Comparison of ENCODE assay signal across 13 mouse cellular contexts in genomic region chr12:85298127-85298834, GRCm38 (mm10). TPM values are rescaled to one million over a fixed set of nuclear protein-coding genes. Genes with fewer than 3 reads are reported as not detected.
DNase-seq lines count a peak whose midpoint lies in the region; ATAC-seq lines count a peak whose summit lies in the region.
"Had no signal": no experiment of that assay in that cellular context is flagged by ENCODE, and none has a peak within 500 bp of the region (broad histone marks: within the 10 kb centered on the region; RNA-seq: fewer than 3 reads in every experiment).

No protein-coding gene starts in this region.

- H3K9me3 ChIP-seq in midbrain, embryonic 11.5 days (ENCODE audit: control insufficient read depth, low read length), result no peaks in the 10 kb centered on the region
- peaks cover 4% of the 10 kb centered on the region; the same call in 1 of the 2 replicates for H3K9me3 ChIP-seq in midbrain, embryonic 14.5 days (ENCODE audit: control insufficient read depth, low read length)
- H3K9me3 ChIP-seq in neural tube, embryonic 14.5 days (ENCODE audit: control insufficient read depth, low read length), result no peaks in the 10 kb centered on the region

- H3K4me1 ChIP-seq in midbrain, embryonic 11.5 days (ENCODE audit: control insufficient read depth, insufficient read depth, low read length), result no peaks in the 10 kb centered on the region
- no peaks in the 10 kb centered on the region for H3K4me1 ChIP-seq in midbrain, embryonic 14.5 days (ENCODE audit: control insufficient read depth, insufficient read depth, low read length)
- H3K4me1 ChIP-seq in neural tube, embryonic 14.5 days (ENCODE audit: control insufficient read depth, insufficient read depth, low read length), result 0 out of 2 replicates have a peak, but pooled peaks cover 2% of the 10 kb centered on the region

- no peak overlapping the region for H3K4me3 ChIP-seq in midbrain, embryonic 11.5 days (ENCODE audit: low read depth, low read length)
- H3K4me3 ChIP-seq in midbrain, embryonic 14.5 days (replicated peaks; ENCODE audit: low read depth, low read length), result no peak overlapping the region
- H3K4me3 ChIP-seq in neural tube, embryonic 14.5 days (ENCODE audit: low read depth, low read length), result no peak overlapping the region

- no peak overlapping the region for H3K9ac ChIP-seq in midbrain, embryonic 11.5 days (ENCODE audit: low read length)
- H3K9ac ChIP-seq in midbrain, embryonic 14.5 days (replicated peaks; ENCODE audit: low read length), result no peak overlapping the region
- no peak overlapping the region for H3K9ac ChIP-seq in neural tube, embryonic 14.5 days (replicated peaks; ENCODE audit: low read depth, low read length)

- no peak overlapping the region for H3K27ac ChIP-seq in midbrain, embryonic 11.5 days (ENCODE audit: low read depth, low read length)
- H3K27ac ChIP-seq in midbrain, embryonic 14.5 days (replicated peaks; ENCODE audit: low read depth, low read length), result no peak overlapping the region
- 0 out of 2 replicates have a peak overlapping the region, but pooled peaks have one; percentile 22 for H3K27ac ChIP-seq in neural tube, embryonic 14.5 days (ENCODE audit: low read depth, low read length)

- intact Hi-C loops in left cerebral cortex, postnatal 10 days (cut with DNase I), result no loop called here

- peaks cover 10% of the 10 kb centered on the region for H3K36me3 ChIP-seq in midbrain, embryonic 11.5 days (ENCODE audit: control insufficient read depth, insufficient read depth, low read length)
- peaks cover 43% of the 10 kb centered on the region for H3K36me3 ChIP-seq in midbrain, embryonic 14.5 days (ENCODE audit: control insufficient read depth, insufficient read depth, low read length)
- peaks cover 32% of the 10 kb centered on the region for H3K36me3 ChIP-seq in neural tube, embryonic 14.5 days (ENCODE audit: control insufficient read depth, insufficient read depth, low read length)

- no peaks in the 10 kb centered on the region for H3K27me3 ChIP-seq in midbrain, embryonic 11.5 days (ENCODE audit: control insufficient read depth, insufficient read depth, low read length)
- no peaks in the 10 kb centered on the region for H3K27me3 ChIP-seq in midbrain, embryonic 14.5 days (ENCODE audit: control insufficient read depth, insufficient read depth, low read length)
- no peaks in the 10 kb centered on the region for H3K27me3 ChIP-seq in neural tube, embryonic 14.5 days (ENCODE audit: control insufficient read depth, insufficient read depth, low read length)

- peak; percentile 28 for DNase-seq in adrenal gland, adult 2 months
- no peak for DNase-seq in adrenal gland, postnatal 14 days
- peak; percentile 80 for DNase-seq in midbrain, embryonic 11.5 days (ENCODE audit: low spot score, missing footprints)
- no peak for DNase-seq in midbrain, embryonic 14.5 days
- DNase-seq in kidney, postnatal 10 days, result peak; percentile 40
- DNase-seq in left cerebral cortex, postnatal 10 days (ENCODE audit: extremely low spot score in 1 of 2, low spot score in 2 of 2), result no peak
- no peak for DNase-seq in cerebellum, adult 11 months
- DNase-seq: cerebellum, adult 2 months; spleen, adult 18-20 months; thymus, adult 2 months had no signal

- 87% methylated on average over 11 of the region's 11 CpGs for WGBS in midbrain, embryonic 11.5 days
- 90% methylated on average over 11 of the region's 11 CpGs for whole genome bisulfite sequencing in midbrain, embryonic 14.5 days
- 32% methylated on average over 11 of the region's 11 CpGs for WGBS in neural tube, embryonic 14.5 days

- ATAC-seq in midbrain, embryonic 11.5 days (ENCODE audit: low FRiP score), result no peak
- no peak for ATAC-seq in midbrain, embryonic 14.5 days (ENCODE audit: low FRiP score, low TSS enrichment)
- no peak for ATAC-seq in neural tube, embryonic 14.5 days (ENCODE audit: low read depth)
- ATAC-seq: forebrain, embryonic 16.5 days; lung, postnatal 0 days had no signal

- H3K4me2 ChIP-seq in midbrain, embryonic 11.5 days, result no peak overlapping the region
- H3K4me2 ChIP-seq in midbrain, embryonic 14.5 days (ENCODE audit: low read length), result no peak overlapping the region
- no peak overlapping the region for H3K4me2 ChIP-seq in neural tube, embryonic 14.5 days (ENCODE audit: low read depth, low read length)

RNA-seq across cellular contexts. Expression of gene Zc2hc1c, which starts 9.9 kb away (rescaled TPM):
- total RNA-seq in adrenal gland, adult 2 months (2021), result 1 to 10 TPM; 1.2 to 2.5 TPM
- polyA plus RNA-seq in adrenal gland, adult 2 months (2012; rRNA removed), result 0.29 and 0.57 TPM in 2 replicates
- 0.98 and 1.1 TPM in 2 replicates for total RNA-seq in adrenal gland, postnatal 14 days (2021)
- 1.0 TPM in 2 replicates for polyA plus RNA-seq in midbrain, embryonic 11.5 days (2014; fragmentation: Nextera tagmentation; extraction: Ambion mirVana)
- polyA plus RNA-seq in midbrain, embryonic 14.5 days (2014; fragmentation: Nextera tagmentation; extraction: Ambion mirVana), result 1.1 and 1.6 TPM in 2 replicates
- 1.6 and 1.7 TPM in 2 replicates for polyA plus RNA-seq in neural tube, embryonic 14.5 days (2014; fragmentation: Nextera tagmentation; extraction: Ambion mirVana)
- total RNA-seq in left cerebral cortex, postnatal 10 days (2021), result 1 to 10 TPM in 1 of 2 experiments, under 1 TPM in 1; 0.86 to 1.1 TPM

RNA-seq across cellular contexts. Expression of gene Acyp1, which starts 10.0 kb away (rescaled TPM):
- total RNA-seq in adrenal gland, adult 2 months (2021), result 10 to 100 TPM; 32.2 to 33.3 TPM
- polyA plus RNA-seq in adrenal gland, adult 2 months (2012; rRNA removed), result 3.9 and 6.0 TPM in 2 replicates
- 31.5 and 38.3 TPM in 2 replicates for total RNA-seq in adrenal gland, postnatal 14 days (2021)
- 68.0 and 69.5 TPM in 2 replicates for polyA plus RNA-seq in midbrain, embryonic 11.5 days (2014; fragmentation: Nextera tagmentation; extraction: Ambion mirVana)
- 56.5 and 63.7 TPM in 2 replicates for polyA plus RNA-seq in midbrain, embryonic 14.5 days (2014; fragmentation: Nextera tagmentation; extraction: Ambion mirVana)
- 55.7 and 61.2 TPM in 2 replicates for polyA plus RNA-seq in neural tube, embryonic 14.5 days (2014; fragmentation: Nextera tagmentation; extraction: Ambion mirVana)
- 10 to 100 TPM; 19.2 to 23.1 TPM for total RNA-seq in left cerebral cortex, postnatal 10 days (2021)

RNA-seq across cellular contexts. Expression of gene Mlh3, which starts 27.9 kb away (rescaled TPM):
- total RNA-seq in adrenal gland, adult 2 months (2021), result 10 to 100 TPM in 1 of 2 experiments, 1 to 10 TPM in 1; 7.8 to 15.9 TPM
- 2.0 and 2.2 TPM in 2 replicates for polyA plus RNA-seq in adrenal gland, adult 2 months (2012; rRNA removed)
- 9.3 and 11.3 TPM in 2 replicates for total RNA-seq in adrenal gland, postnatal 14 days (2021)
- 10.1 and 10.4 TPM in 2 replicates for polyA plus RNA-seq in midbrain, embryonic 11.5 days (2014; fragmentation: Nextera tagmentation; extraction: Ambion mirVana)
- 9.4 and 10.2 TPM in 2 replicates for polyA plus RNA-seq in midbrain, embryonic 14.5 days (2014; fragmentation: Nextera tagmentation; extraction: Ambion mirVana)
- 11.7 and 11.8 TPM in 2 replicates for polyA plus RNA-seq in neural tube, embryonic 14.5 days (2014; fragmentation: Nextera tagmentation; extraction: Ambion mirVana)
- total RNA-seq in left cerebral cortex, postnatal 10 days (2021), result 10 to 100 TPM; 12.6 to 13.1 TPM

RNA-seq across cellular contexts. Expression of gene Nek9, which starts 40.9 kb away (rescaled TPM):
- 10 to 100 TPM; 71.0 to 95.8 TPM for total RNA-seq in adrenal gland, adult 2 months (2021)
- polyA plus RNA-seq in adrenal gland, adult 2 months (2012; rRNA removed), result 25.3 and 26.6 TPM in 2 replicates
- 65.7 and 66.2 TPM in 2 replicates for total RNA-seq in adrenal gland, postnatal 14 days (2021)
- 10.4 and 10.6 TPM in 2 replicates for polyA plus RNA-seq in midbrain, embryonic 11.5 days (2014; fragmentation: Nextera tagmentation; extraction: Ambion mirVana)
- 8.0 and 10.3 TPM in 2 replicates for polyA plus RNA-seq in midbrain, embryonic 14.5 days (2014; fragmentation: Nextera tagmentation; extraction: Ambion mirVana)
- polyA plus RNA-seq in neural tube, embryonic 14.5 days (2014; fragmentation: Nextera tagmentation; extraction: Ambion mirVana), result 8.9 and 10.0 TPM in 2 replicates
- total RNA-seq in left cerebral cortex, postnatal 10 days (2021), result 10 to 100 TPM; 24.5 to 26.3 TPM

Comparison
In these comparisons a context has a peak if more than half of its experiments do, and no peak if none do; other contexts are left out.
1. DNase-seq: peak in adrenal gland, adult 2 months (single experiment), midbrain, embryonic 11.5 days (single experiment) and kidney, postnatal 10 days (single experiment); none in adrenal gland, postnatal 14 days (single experiment), midbrain, embryonic 14.5 days (single experiment), left cerebral cortex, postnatal 10 days (0 of 2) and cerebellum, adult 11 months (single experiment).